Mouse (Mus musculus) midbrain, embryonic 11.5 days (tissue): ENCODE measurements around the gene Sorl1. TPM values are rescaled to one million over a fixed set of nuclear protein-coding genes. Genes with fewer than 3 reads are reported as not detected.

ENCODE experiments used
- ATAC-seq: fragments of 200-750 bp; cut with Nextera tagmentation; 2 replicates; pipeline ENCODE4 v1.8.0; 2017; ENCODE audit warnings: moderate TSS enrichment, moderate library complexity; ENCODE audit not compliant: low FRiP score
- DNase-seq: peaks from one replicate; pipeline ENCODE4 v3.0.0; 2015; ENCODE audit warnings: low spot score; ENCODE audit errors: missing footprints
- H3K27ac ChIP-seq: fragments of 300-500 bp; sonication (generic); 2 replicates; pipeline ENCODE4 v1.5.1; 2014; ENCODE audit warnings: low read depth, low read length
- H3K27me3 ChIP-seq: fragments of 300-500 bp; sonication (generic); 2 replicates; pipeline ENCODE4 v1.6.1; 2014; ENCODE audit warnings: mild to moderate bottlenecking, low read length, moderate library complexity, mixed read lengths; ENCODE audit not compliant: control insufficient read depth, insufficient read depth
- H3K36me3 ChIP-seq: fragments of 300-500 bp; sonication (generic); 2 replicates; pipeline ENCODE4 v1.6.1; 2014; ENCODE audit warnings: mild to moderate bottlenecking, low read length, moderate library complexity, mixed read lengths; ENCODE audit not compliant: control insufficient read depth, insufficient read depth
- H3K4me1 ChIP-seq: fragments of 300-500 bp; sonication (generic); 2 replicates; pipeline ENCODE4 v1.6.1; 2014; ENCODE audit warnings: low read length; ENCODE audit not compliant: control insufficient read depth, insufficient read depth
- H3K4me2 ChIP-seq: fragments of 300-500 bp; sonication (generic); 2 replicates; pipeline ENCODE4 v1.6.1; 2014; ENCODE audit warnings: mild to moderate bottlenecking, moderate library complexity
- H3K4me3 ChIP-seq: fragments of 300-500 bp; sonication (generic); 2 replicates; pipeline ENCODE4 v1.5.1; 2014; ENCODE audit warnings: low read depth, low read length
- H3K9ac ChIP-seq: fragments of 300-500 bp; sonication (generic); 2 replicates; pipeline ENCODE4 v1.6.1; 2014; ENCODE audit warnings: low read length
- H3K9me3 ChIP-seq: fragments of 300-500 bp; sonication (generic); 2 replicates; pipeline ENCODE4 v1.6.1; 2016; ENCODE audit warnings: low read length; ENCODE audit not compliant: control insufficient read depth
- WGBS: fragments of 180-500 bp; shearing (Covaris S2); extraction: QIAGEN DNeasy Blood & Tissue Kit; methylation state at CpG from one replicate; pipeline ENCODE4 v1.1.7; 2014; 5-methylcytosine and 5-hydroxymethylcytosine counted together
- polyA plus RNA-seq: library from polyadenylated mRNA; unstranded; fragments of >200 nt; fragmentation: Nextera tagmentation; extraction: Ambion mirVana; gene quantifications from 2 replicates; pipeline ENCODE4 v1.2.1, GENCODE M21; 2014

Sorl1 gene
- polyA plus RNA-seq, 1 experiment from 2014 or later, result 3.8 TPM

- Histone ChIP-seq H3K4me3 (no peak overlapping the region), H3K9me3 (no peaks in the 10 kb centered on the region), H3K27ac (no peak overlapping the region), H3K4me1 (no peaks in the 10 kb centered on the region), H3K36me3 (no peaks in the 10 kb centered on the region), H3K4me2 (no peak overlapping the region), H3K9ac (no peak overlapping the region), H3K27me3 (no peaks in the 10 kb centered on the region)
- 78% methylated on average over 9 of the region's 9 CpGs for WGBS
- DNase-seq (no peak), ATAC-seq (no peak)
Observed at GRCm38 (mm10) chr9:42024257-42024656, 99.8 kb downstream of the Sorl1 start.

- Histone ChIP-seq H3K27ac (no peak overlapping the region), H3K9me3 (no peaks in the 10 kb centered on the region), H3K27me3 (no peaks in the 10 kb centered on the region), H3K9ac (no peak overlapping the region), H3K4me2 (no peak overlapping the region), H3K4me3 (no peak overlapping the region), H3K36me3 (no peaks in the 10 kb centered on the region), H3K4me1 (no peaks in the 10 kb centered on the region)
- ATAC-seq, result no peak
- WGBS, result 56% methylated on average over 3 of the region's 3 CpGs
- DNase-seq, result no peak
Observed at GRCm38 (mm10) chr9:42023383-42023782, 100.7 kb downstream of the Sorl1 start.

- Histone ChIP-seq H3K27me3 (no peaks in the 10 kb centered on the region), H3K9me3 (no peaks in the 10 kb centered on the region), H3K36me3 (no peaks in the 10 kb centered on the region), H3K4me3 (no peak overlapping the region), H3K4me1 (no peaks in the 10 kb centered on the region), H3K27ac (no peak overlapping the region), H3K4me2 (no peak overlapping the region), H3K9ac (no peak overlapping the region)
- ATAC-seq (no peak), DNase-seq (no peak)
- 93% methylated on average over 12 of the region's 12 CpGs for WGBS
Observed at GRCm38 (mm10) chr9:42022318-42022717, 101.8 kb downstream of the Sorl1 start.

GRCm38 (mm10) chr9:42019308-42020031 is 104.6 kb downstream of the Sorl1 start:
- Histone ChIP-seq H3K27ac (no peak overlapping the region), H3K4me1 (no peaks in the 10 kb centered on the region), H3K9ac (no peak overlapping the region), H3K36me3 (no peaks in the 10 kb centered on the region), H3K4me3 (no peak overlapping the region), H3K4me2 (no peak overlapping the region), H3K9me3 (peaks cover 4% of the 10 kb centered on the region), H3K27me3 (no peaks in the 10 kb centered on the region)
- ATAC-seq (no peak), DNase-seq (no peak)
- 65% methylated on average over 7 of the region's 7 CpGs for WGBS

- Histone ChIP-seq H3K4me2 (no peak overlapping the region), H3K4me3 (no peak overlapping the region), H3K27ac (no peak overlapping the region), H3K4me1 (no peaks in the 10 kb centered on the region), H3K36me3 (no peaks in the 10 kb centered on the region), H3K27me3 (no peaks in the 10 kb centered on the region), H3K9ac (no peak overlapping the region), H3K9me3 (no peaks in the 10 kb centered on the region)
- 92% methylated on average over 5 of the region's 5 CpGs for WGBS
- peak; percentile 44 for DNase-seq
- ATAC-seq, result no peak
Observed at GRCm38 (mm10) chr9:42008501-42008900, 115.6 kb downstream of the Sorl1 start.

GRCm38 (mm10) chr9:42005101-42005500 is 119.0 kb downstream of the Sorl1 start:
- no peak overlapping the region for H3K9ac ChIP-seq
- no peak overlapping the region for H3K4me3 ChIP-seq
- no peak overlapping the region for H3K27ac ChIP-seq
- peak; percentile 60 for DNase-seq
- ATAC-seq, result no peak
- no peaks in the 10 kb centered on the region for H3K27me3 ChIP-seq
- no peaks in the 10 kb centered on the region for H3K9me3 ChIP-seq
- WGBS, result 78% methylated on average over 8 of the region's 8 CpGs
- no peaks in the 10 kb centered on the region for H3K4me1 ChIP-seq
- H3K4me2 ChIP-seq, result no peak overlapping the region
- no peaks in the 10 kb centered on the region for H3K36me3 ChIP-seq

- 87% methylated on average over 4 of the region's 4 CpGs for WGBS
- no peaks in the 10 kb centered on the region for H3K36me3 ChIP-seq
- no peaks in the 10 kb centered on the region for H3K4me1 ChIP-seq
- no peak overlapping the region for H3K4me2 ChIP-seq
- ATAC-seq, result no peak
- H3K27ac ChIP-seq, result no peak overlapping the region
- H3K4me3 ChIP-seq, result no peak overlapping the region
- no peaks in the 10 kb centered on the region for H3K27me3 ChIP-seq
- no peaks in the 10 kb centered on the region for H3K9me3 ChIP-seq
- no peak for DNase-seq
- no peak overlapping the region for H3K9ac ChIP-seq
Observed at GRCm38 (mm10) chr9:42004140-42004539, 120.0 kb downstream of the Sorl1 start.

GRCm38 (mm10) chr9:41999498-42000473 is 124.3 kb downstream of the Sorl1 start:
- DNase-seq (peak; percentile 91), ATAC-seq (no peak; the same call in 1 of the 2 replicates)
- Histone ChIP-seq H3K36me3 (no peaks in the 10 kb centered on the region), H3K4me3 (no peak overlapping the region), H3K4me2 (no peak overlapping the region), H3K4me1 (no peaks in the 10 kb centered on the region), H3K27me3 (no peaks in the 10 kb centered on the region), H3K9me3 (no peaks in the 10 kb centered on the region), H3K27ac (no peak overlapping the region), H3K9ac (no peak overlapping the region)
- WGBS, result 76% methylated on average over 12 of the region's 12 CpGs

GRCm38 (mm10) chr9:41995278-41995677 is 128.8 kb downstream of the Sorl1 start:
- H3K9me3 ChIP-seq, result no peaks in the 10 kb centered on the region
- ATAC-seq, result no peak
- no peak overlapping the region for H3K27ac ChIP-seq
- H3K4me3 ChIP-seq, result no peak overlapping the region
- no peaks in the 10 kb centered on the region for H3K36me3 ChIP-seq
- peak; percentile 73 for DNase-seq
- WGBS, result 90% methylated on average over 9 of the region's 9 CpGs
- H3K27me3 ChIP-seq, result no peaks in the 10 kb centered on the region
- H3K4me2 ChIP-seq, result no peak overlapping the region
- no peaks in the 10 kb centered on the region for H3K4me1 ChIP-seq
- no peak overlapping the region for H3K9ac ChIP-seq
